Mouse (Mus musculus) liver, embryonic 11.5 days (tissue): ENCODE data around the gene Rps15. TPM values are rescaled to one million over a fixed set of nuclear protein-coding genes. Genes with fewer than 3 reads are reported as not detected.

Experiments
- ATAC-seq: fragments of 200-750 bp; cut with Nextera tagmentation; replicated peaks from 2 replicates; pipeline ENCODE4 v1.8.0; 2017; ENCODE audit warnings: moderate number of reproducible peaks, mild to moderate bottlenecking, moderate TSS enrichment, moderate library complexity; ENCODE audit not compliant: low FRiP score
- DNase-seq: peaks from one replicate; pipeline ENCODE4 v3.0.0-alpha.2; 2017; ENCODE audit warnings: low spot score
- H3K27ac ChIP-seq: fragments of 300-500 bp; sonication (generic); 2 replicates; pipeline ENCODE4 v1.5.1; 2014; ENCODE audit warnings: mild to moderate bottlenecking, low read depth, low read length, control low read depth
- H3K27me3 ChIP-seq: fragments of 300-500 bp; sonication (generic); replicated peaks from 2 replicates; pipeline ENCODE4 v1.6.1; 2014; ENCODE audit warnings: low read length, mixed read lengths; ENCODE audit not compliant: control insufficient read depth, insufficient read depth
- H3K36me3 ChIP-seq: fragments of 300-500 bp; sonication (generic); 2 replicates; pipeline ENCODE4 v1.6.1; 2014; ENCODE audit warnings: mild to moderate bottlenecking, low read length, moderate library complexity, mixed read lengths; ENCODE audit not compliant: control insufficient read depth, insufficient read depth
- H3K4me1 ChIP-seq: fragments of 300-500 bp; sonication (generic); replicated peaks from 2 replicates; pipeline ENCODE4 v1.6.1; 2014; ENCODE audit warnings: low read length, mixed read lengths; ENCODE audit not compliant: control insufficient read depth, insufficient read depth
- H3K4me2 ChIP-seq: fragments of 300-500 bp; sonication (generic); 2 replicates; pipeline ENCODE4 v1.6.1; 2014; ENCODE audit warnings: mild to moderate bottlenecking, control low read depth, moderate library complexity
- H3K4me3 ChIP-seq: fragments of 300-500 bp; sonication (generic); 2 replicates; pipeline ENCODE4 v1.5.1; 2014; ENCODE audit warnings: low read depth, low read length, control low read depth
- H3K9ac ChIP-seq: fragments of 300-500 bp; sonication (generic); 2 replicates; pipeline ENCODE4 v1.6.1; 2014; ENCODE audit warnings: low read depth, low read length, control low read depth
- H3K9me3 ChIP-seq: fragments of 300-500 bp; sonication (generic); 2 replicates; pipeline ENCODE4 v1.6.1; 2016; ENCODE audit warnings: low read length, inconsistent platforms, mixed read lengths; ENCODE audit not compliant: control insufficient read depth
- WGBS: fragments of 180-500 bp; shearing (Covaris S2); extraction: QIAGEN DNeasy Blood & Tissue Kit; methylation state at CpG from one replicate; pipeline ENCODE4 v1.1.7; 2014; 5-methylcytosine and 5-hydroxymethylcytosine counted together
- polyA plus RNA-seq: library from polyadenylated mRNA; unstranded; fragments of >200 nt; fragmentation: Nextera tagmentation; extraction: Ambion mirVana; gene quantifications from 2 replicates; pipeline ENCODE4 v1.2.1, GENCODE M21; 2014

Rps15 gene
- polyA plus RNA-seq, 1 experiment from 2014 or later = 1,408 TPM

DNA sequence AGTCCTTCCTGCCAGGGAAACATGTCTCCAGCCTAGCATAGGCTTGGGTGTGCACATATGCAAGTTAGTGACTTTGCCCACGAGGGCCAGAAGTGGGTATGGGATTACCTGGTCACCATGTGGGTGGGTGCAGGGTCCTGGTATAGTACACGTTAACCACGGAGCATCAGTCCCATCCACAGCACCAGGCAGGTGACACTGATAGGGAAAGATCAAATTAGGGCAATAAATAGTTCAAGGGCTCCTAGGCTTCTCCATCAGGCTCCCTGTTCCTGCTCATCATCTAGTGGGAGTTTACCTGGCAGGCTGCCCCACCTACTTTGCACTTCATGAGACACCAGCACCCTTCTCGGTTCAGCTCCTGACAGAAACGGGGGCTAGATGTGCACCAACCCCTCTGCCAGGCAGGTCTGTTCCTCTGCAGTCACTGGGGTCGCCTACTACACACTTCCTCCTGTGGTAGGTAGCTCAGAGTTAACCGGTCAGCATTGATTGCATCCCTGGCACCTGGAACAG is 2.6 kb downstream of the Rps15 start:
- H3K4me1 ChIP-seq = peaks cover 21% of the 10 kb centered on the region
- 40% methylated on average over 7 of the region's 7 CpGs for WGBS
- 0 out of 2 replicates have a peak overlapping the region, but pooled peaks have one; percentile 1 for H3K9ac ChIP-seq
- H3K4me2 ChIP-seq = peak overlapping the region; percentile 83
- ATAC-seq (no peak), DNase-seq (no peak)
- peaks cover 25% of the 10 kb centered on the region for H3K27me3 ChIP-seq
- H3K36me3 ChIP-seq = peaks cover 14% of the 10 kb centered on the region
- 0 out of 2 replicates have a peak overlapping the region, but pooled peaks have one; percentile 13 for H3K27ac ChIP-seq
- no peaks in the 10 kb centered on the region for H3K9me3 ChIP-seq
- peak overlapping the region; percentile 96 for H3K4me3 ChIP-seq

DNA sequence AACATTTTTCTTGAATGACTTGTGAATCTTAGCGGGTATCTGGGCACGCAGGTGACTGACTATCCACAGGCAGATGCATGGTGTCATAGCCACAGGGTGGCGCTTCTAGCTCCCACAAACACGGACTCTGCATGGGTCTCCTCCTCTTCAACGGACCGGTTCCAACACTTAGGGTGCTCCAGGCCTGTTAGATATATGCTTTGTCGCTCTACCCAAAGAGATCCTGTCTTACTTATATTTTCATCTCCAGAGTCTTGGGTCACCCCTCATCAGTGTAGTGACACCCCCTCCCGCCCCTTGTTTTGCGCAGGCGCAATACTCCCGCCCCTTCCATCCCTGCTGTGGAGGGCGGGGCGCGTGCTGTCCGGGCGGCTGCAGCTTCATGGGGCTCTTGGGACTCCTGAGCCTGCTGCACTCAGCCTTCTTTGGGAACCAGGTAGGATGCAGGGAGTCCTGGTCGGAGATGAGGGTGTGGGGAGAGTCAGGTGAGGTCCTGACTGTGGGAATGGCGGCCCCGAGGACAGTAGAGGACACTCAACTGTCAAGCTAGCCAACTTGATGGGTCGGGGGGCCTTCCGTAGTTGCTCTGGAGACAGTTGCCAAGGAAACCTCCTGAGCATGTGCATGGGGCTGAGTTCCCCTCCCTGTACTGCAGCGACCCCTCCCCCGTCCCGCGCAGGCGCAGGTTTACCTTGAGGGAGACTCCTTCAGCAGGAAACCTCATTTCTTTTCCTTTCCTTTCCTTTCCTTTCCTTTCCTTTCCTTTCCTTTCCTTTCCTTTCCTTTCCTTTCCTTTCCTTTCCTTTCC is 3.6 kb downstream of the Rps15 start, which contains the start of gene Apc2:
Gene Apc2 (plus strand): TSS at position 360 of the 808 bp plus-strand sequence.
- peak within 1 kb of the TSS; percentile 96 for H3K4me3 ChIP-seq
- 5% methylated on average over 26 of the region's 26 CpGs for WGBS
- DNase-seq (peak; percentile 74), ATAC-seq (peak; percentile 61)
- H3K9me3 ChIP-seq = no peaks in the 10 kb centered on the region
- peaks cover 21% of the 10 kb centered on the region for H3K4me1 ChIP-seq
- H3K27ac ChIP-seq = 0 out of 2 replicates have a peak within 1 kb of the TSS, but pooled peaks have one; percentile 13
- peak within 1 kb of the TSS; percentile 68 for H3K4me2 ChIP-seq
- peak within 1 kb of the TSS; percentile 38; the same call in 1 of the 2 replicates for H3K9ac ChIP-seq
- H3K36me3 ChIP-seq = peaks cover 14% of the 10 kb centered on the region
- H3K27me3 ChIP-seq = peaks cover 35% of the 10 kb centered on the region

DNA sequence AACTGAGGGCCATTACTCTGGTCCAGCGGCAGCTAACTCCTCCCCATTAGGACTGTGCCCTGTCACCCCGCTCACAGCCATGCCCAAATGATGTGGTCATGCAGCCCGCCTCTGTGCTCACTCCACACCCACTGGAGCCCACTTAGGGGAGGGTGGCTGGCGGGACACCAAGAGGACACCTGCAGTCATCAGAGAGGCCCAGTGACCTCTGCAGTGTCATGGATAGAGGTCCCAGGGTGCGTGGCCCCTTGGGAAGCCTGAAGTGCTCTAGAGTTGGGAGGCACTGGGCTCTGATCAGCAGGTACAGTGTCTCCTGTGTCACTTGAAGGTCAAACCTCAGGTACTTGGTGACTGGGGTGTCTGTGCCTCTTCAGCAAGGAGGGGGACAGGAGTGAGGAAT is 4.6 kb downstream of the Rps15 start:
- ATAC-seq (no peak), DNase-seq (no peak)
- Histone ChIP-seq H3K4me3 (no peak overlapping the region), H3K36me3 (peaks cover 14% of the 10 kb centered on the region), H3K9me3 (no peaks in the 10 kb centered on the region), H3K27ac (no peak overlapping the region), H3K4me2 (no peak overlapping the region), H3K27me3 (peaks cover 45% of the 10 kb centered on the region), H3K4me1 (peaks cover 21% of the 10 kb centered on the region), H3K9ac (no peak overlapping the region)
- WGBS = 75% methylated on average over 5 of the region's 5 CpGs

DNA sequence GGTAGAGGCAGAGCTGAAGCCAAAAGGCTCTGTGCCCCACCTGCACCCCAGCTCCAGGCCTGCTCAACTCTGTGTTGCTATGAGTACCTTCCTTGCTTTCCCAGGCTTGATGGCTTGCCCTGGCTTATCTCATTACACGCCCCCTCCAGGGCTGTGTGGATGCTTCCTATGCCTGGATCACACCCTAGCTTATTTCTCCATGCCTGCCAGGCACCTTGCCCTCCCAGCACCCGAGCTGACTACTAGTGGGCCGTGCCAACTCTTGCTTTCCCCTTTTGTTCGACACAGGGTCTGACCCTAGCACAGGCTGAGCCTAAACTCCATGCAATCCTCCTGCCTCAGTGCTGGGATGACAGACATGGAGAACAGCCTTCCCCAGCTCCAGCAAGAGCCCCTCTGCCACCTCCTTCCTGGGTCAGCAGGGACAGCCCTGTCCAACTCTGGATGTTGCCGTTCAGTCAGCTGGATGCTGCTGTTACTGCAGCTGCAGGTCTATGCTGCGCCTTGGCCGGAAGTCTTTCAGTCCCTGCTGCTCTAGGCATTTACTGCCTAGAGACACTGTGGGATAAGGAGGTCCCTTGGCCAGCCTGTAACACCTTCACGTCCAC is 5.4 kb downstream of the Rps15 start:
- peaks cover 14% of the 10 kb centered on the region for H3K36me3 ChIP-seq
- DNase-seq (no peak), ATAC-seq (no peak)
- no peak overlapping the region for H3K27ac ChIP-seq
- H3K4me3 ChIP-seq = no peak overlapping the region
- no peak overlapping the region for H3K4me2 ChIP-seq
- WGBS = 62% methylated on average over 8 of the region's 8 CpGs
- H3K9me3 ChIP-seq = no peaks in the 10 kb centered on the region
- peaks cover 53% of the 10 kb centered on the region for H3K27me3 ChIP-seq
- H3K9ac ChIP-seq = no peak overlapping the region
- H3K4me1 ChIP-seq = peaks cover 24% of the 10 kb centered on the region

DNA sequence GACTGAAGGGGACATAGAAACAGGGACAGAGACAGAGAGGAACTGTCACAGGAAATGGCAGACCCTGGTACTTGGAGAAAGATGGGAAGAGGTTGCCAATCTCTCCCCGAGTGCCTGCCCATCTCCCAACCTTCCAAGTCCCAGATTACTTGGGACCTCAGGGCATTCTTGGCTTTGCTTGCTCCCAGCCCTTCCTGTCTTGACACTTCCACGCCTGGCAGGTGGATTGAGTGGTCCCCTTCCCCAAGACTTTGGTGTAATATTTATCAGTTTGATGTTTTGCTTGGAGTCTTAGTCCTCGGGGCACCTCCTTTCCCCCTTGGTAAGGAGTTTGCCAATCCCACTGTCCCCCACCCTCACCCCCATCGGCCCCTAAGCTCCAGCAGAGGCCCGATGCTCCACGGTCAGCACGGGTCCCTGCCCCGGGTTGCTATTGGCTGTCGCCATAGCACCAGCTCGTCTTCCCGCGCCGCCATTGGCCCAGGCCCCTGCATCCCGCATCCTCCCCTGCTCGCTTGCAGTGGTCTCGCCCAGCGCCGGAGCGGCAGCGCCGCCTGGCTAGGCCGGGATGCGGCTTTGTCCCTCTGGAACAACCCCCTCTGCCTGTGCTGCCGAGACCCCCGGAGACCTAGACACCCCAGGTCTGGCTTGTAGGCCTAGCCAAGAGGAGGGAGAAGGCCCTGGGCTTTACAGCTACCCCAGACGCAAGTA is 6.5 kb downstream of the Rps15 start:
- Histone ChIP-seq H3K9ac (no peak overlapping the region), H3K4me2 (no peak overlapping the region), H3K27me3 (peaks cover 58% of the 10 kb centered on the region), H3K9me3 (no peaks in the 10 kb centered on the region), H3K36me3 (peaks cover 11% of the 10 kb centered on the region), H3K27ac (no peak overlapping the region), H3K4me3 (no peak overlapping the region), H3K4me1 (peaks cover 20% of the 10 kb centered on the region)
- 7% methylated on average over 26 of the region's 26 CpGs for WGBS
- ATAC-seq (no peak), DNase-seq (no peak)

DNA sequence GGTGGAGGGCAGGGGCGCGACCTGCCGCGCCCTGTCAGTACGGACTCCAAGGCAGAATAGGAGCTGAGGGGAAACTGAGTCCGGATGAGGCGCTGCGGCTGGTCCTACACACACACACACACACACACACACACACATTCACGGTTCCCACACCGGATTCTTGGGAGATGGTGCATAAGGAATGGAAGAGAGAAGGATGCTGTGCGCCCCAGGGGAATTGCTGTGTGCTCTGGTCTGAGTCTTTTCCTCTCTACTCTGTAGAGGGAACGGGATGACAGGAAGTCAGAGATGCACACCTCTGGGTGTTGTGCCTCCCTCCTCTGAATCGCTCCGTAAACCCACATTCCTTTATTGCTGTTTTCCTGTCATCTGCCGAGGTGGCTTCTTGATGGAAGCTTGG is 7.0 kb downstream of the Rps15 start:
- Histone ChIP-seq H3K27ac (no peak overlapping the region), H3K9ac (no peak overlapping the region), H3K36me3 (peaks cover 5% of the 10 kb centered on the region), H3K4me2 (no peak overlapping the region), H3K9me3 (no peaks in the 10 kb centered on the region), H3K27me3 (peaks cover 61% of the 10 kb centered on the region), H3K4me3 (no peak overlapping the region), H3K4me1 (peaks cover 14% of the 10 kb centered on the region)
- DNase-seq (no peak), ATAC-seq (no peak)
- WGBS = 23% methylated on average over 15 of the region's 15 CpGs

DNA sequence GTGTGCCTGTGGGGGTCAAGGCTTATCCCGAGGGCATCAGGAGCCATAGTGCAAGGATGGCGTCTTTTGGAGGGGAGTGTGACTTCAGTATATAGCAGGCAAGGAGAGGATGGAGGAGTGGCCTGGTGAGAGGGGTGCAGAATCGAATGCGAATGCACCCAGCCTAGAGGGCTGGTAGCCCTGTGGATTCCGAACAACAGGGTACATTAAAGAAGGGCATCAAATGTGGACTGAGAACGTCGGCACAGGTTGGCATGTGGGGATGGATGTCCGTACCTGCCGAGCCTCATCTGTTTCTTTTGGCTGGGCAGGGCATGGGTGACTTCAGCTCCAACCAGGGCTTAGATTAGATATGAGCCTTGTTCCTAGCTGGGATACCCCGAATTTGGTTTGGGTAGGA is 7.6 kb downstream of the Rps15 start:
- 48% methylated on average over 10 of the region's 10 CpGs for WGBS
- DNase-seq (no peak), ATAC-seq (no peak)
- Histone ChIP-seq H3K27ac (no peak overlapping the region), H3K4me3 (no peak overlapping the region), H3K4me1 (peaks cover 10% of the 10 kb centered on the region), H3K27me3 (peaks cover 66% of the 10 kb centered on the region), H3K9ac (no peak overlapping the region), H3K9me3 (no peaks in the 10 kb centered on the region), H3K36me3 (no peaks in the 10 kb centered on the region), H3K4me2 (no peak overlapping the region)

DNA sequence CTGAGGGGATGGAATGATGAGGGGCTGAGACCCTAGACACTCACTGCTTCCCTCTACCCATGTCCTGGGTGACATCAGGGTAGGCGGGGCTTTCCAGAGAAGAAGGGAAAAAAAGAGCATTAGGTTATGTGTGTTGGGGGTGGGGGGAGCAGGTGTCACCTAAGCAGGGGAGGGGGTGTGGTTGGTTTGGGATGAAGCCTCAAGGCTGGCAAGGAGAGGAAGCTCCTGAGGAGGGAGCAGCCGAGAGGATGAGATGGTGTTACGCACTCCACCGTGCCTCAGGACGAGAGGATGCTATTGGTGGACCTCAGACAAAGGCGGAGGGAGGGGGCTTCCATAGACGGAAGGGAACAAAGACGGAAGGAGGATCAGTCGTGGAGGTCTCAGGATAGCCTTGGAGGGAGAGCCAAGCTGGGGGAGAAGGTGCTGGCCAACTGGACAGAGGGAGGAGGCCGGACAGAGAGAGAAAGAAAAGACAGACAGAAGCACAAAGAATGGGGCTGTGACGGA is 8.5 kb downstream of the Rps15 start:
- Histone ChIP-seq H3K4me1 (peaks cover 6% of the 10 kb centered on the region), H3K27me3 (peaks cover 75% of the 10 kb centered on the region), H3K9ac (no peak overlapping the region), H3K4me2 (no peak overlapping the region), H3K9me3 (no peaks in the 10 kb centered on the region), H3K36me3 (no peaks in the 10 kb centered on the region), H3K27ac (no peak overlapping the region), H3K4me3 (no peak overlapping the region)
- DNase-seq (no peak), ATAC-seq (no peak)
- WGBS = 28% methylated on average over 11 of the region's 11 CpGs
